7 mouse cellular contexts compared by ENCODE assay signal in genomic region chr14:25927562-25927881, GRCm38 (mm10). TPM values are rescaled to one million over a fixed set of nuclear protein-coding genes. Genes with fewer than 3 reads are reported as not detected.
DNase-seq lines count a peak whose midpoint lies in the region; ATAC-seq and TF ChIP-seq lines count a peak whose summit lies in the region.
"Not testable (repeated sequence)": the region's sequence is repeated elsewhere in the genome, so short reads cannot be mapped to it uniquely, and the experiment has no call there.

Gene Tmem254a (minus strand): TSS chr14:25927672.

- ATAC-seq in embryonic facial prominence, embryonic 14.5 days (ENCODE audit: low read depth) = peak; percentile 94
- ATAC-seq in forebrain, postnatal 0 days = peak; percentile 88
- peak; percentile 90 for ATAC-seq in hindbrain, postnatal 0 days
- peak; percentile 85; the same call in 1 of the 2 replicates for ATAC-seq in kidney, postnatal 0 days (replicated peaks; ENCODE audit: low FRiP score, low read depth)
- peak; percentile 89 for ATAC-seq in liver, embryonic 14.5 days (ENCODE audit: insufficient read depth)
- ATAC-seq in midbrain, embryonic 11.5 days (ENCODE audit: low FRiP score) = peak; percentile 62; the same call in 1 of the 2 replicates
- peak; percentile 91 for ATAC-seq in neural tube, embryonic 14.5 days (ENCODE audit: low read depth)

- not testable (repeated sequence) for H3K9me3 ChIP-seq in embryonic facial prominence, embryonic 14.5 days (ENCODE audit: control insufficient read depth, low read length); forebrain, postnatal 0 days (ENCODE audit: low read length); hindbrain, postnatal 0 days (ENCODE audit: low read length); kidney, postnatal 0 days (replicated peaks; ENCODE audit: low read length); liver, embryonic 14.5 days (ENCODE audit: control insufficient read depth, low read length); midbrain, embryonic 11.5 days (ENCODE audit: control insufficient read depth, low read length); neural tube, embryonic 14.5 days (ENCODE audit: control insufficient read depth, low read length)

- DNase-seq in embryonic facial prominence, embryonic 14.5 days (ENCODE audit: low spot score); forebrain, postnatal 0 days; hindbrain, postnatal 0 days (ENCODE audit: low spot score); kidney, postnatal 0 days (ENCODE audit: low spot score); liver, embryonic 14.5 days (ENCODE audit: low read depth in 3 of 3, low spot score in 3 of 3); midbrain, embryonic 11.5 days (ENCODE audit: low spot score, missing footprints): not testable (repeated sequence)

- not testable (repeated sequence) for H3K4me1 ChIP-seq in embryonic facial prominence, embryonic 14.5 days (ENCODE audit: control insufficient read depth, insufficient read depth, low read length); forebrain, postnatal 0 days (ENCODE audit: insufficient read depth); hindbrain, postnatal 0 days (ENCODE audit: insufficient read depth, low read length); kidney, postnatal 0 days (replicated peaks; ENCODE audit: insufficient read depth, low read length); liver, embryonic 14.5 days (replicated peaks; ENCODE audit: control insufficient read depth in 2 of 2, insufficient read depth in 2 of 2, low read length in 1 of 2); midbrain, embryonic 11.5 days (ENCODE audit: control insufficient read depth, insufficient read depth, low read length); neural tube, embryonic 14.5 days (ENCODE audit: control insufficient read depth, insufficient read depth, low read length)

- H3K27me3 ChIP-seq in embryonic facial prominence, embryonic 14.5 days (replicated peaks; ENCODE audit: control insufficient read depth, insufficient read depth, low read length); forebrain, postnatal 0 days (ENCODE audit: insufficient read depth, low read length); hindbrain, postnatal 0 days (ENCODE audit: insufficient read depth, low read length); kidney, postnatal 0 days (ENCODE audit: insufficient read depth, low read length); liver, embryonic 14.5 days (ENCODE audit: control insufficient read depth, insufficient read depth, low read length); midbrain, embryonic 11.5 days (ENCODE audit: control insufficient read depth, insufficient read depth, low read length); neural tube, embryonic 14.5 days (ENCODE audit: control insufficient read depth, insufficient read depth, low read length): not testable (repeated sequence)

- WGBS in embryonic facial prominence, embryonic 14.5 days = no CpG with 5 or more reads among the region's 10 CpGs
- WGBS in forebrain, postnatal 0 days = no CpG with 5 or more reads among the region's 10 CpGs
- no CpG with 5 or more reads among the region's 10 CpGs for WGBS in hindbrain, postnatal 0 days
- no CpG with 5 or more reads among the region's 10 CpGs for WGBS in kidney, postnatal 0 days
- WGBS in liver, embryonic 14.5 days (ENCODE audit: insufficient replicate concordance) = no CpG with 5 or more reads among the region's 10 CpGs
- no CpG with 5 or more reads among the region's 10 CpGs for WGBS in midbrain, embryonic 11.5 days
- no CpG with 5 or more reads among the region's 10 CpGs for WGBS in neural tube, embryonic 14.5 days

- not testable (repeated sequence) for H3K4me2 ChIP-seq in embryonic facial prominence, embryonic 14.5 days (ENCODE audit: low read depth, low read length); forebrain, postnatal 0 days (ENCODE audit: low read depth); hindbrain, postnatal 0 days (ENCODE audit: low read depth, low read length); kidney, postnatal 0 days (ENCODE audit: low read length); liver, embryonic 14.5 days (ENCODE audit: low read depth); midbrain, embryonic 11.5 days; neural tube, embryonic 14.5 days (ENCODE audit: low read depth, low read length)

- not testable (repeated sequence) for H3K27ac ChIP-seq in embryonic facial prominence, embryonic 14.5 days (replicated peaks; ENCODE audit: low read depth, low read length); forebrain, postnatal 0 days (ENCODE audit: low read depth, low read length); hindbrain, postnatal 0 days; kidney, postnatal 0 days; liver, embryonic 14.5 days; midbrain, embryonic 11.5 days (ENCODE audit: low read depth, low read length); neural tube, embryonic 14.5 days (ENCODE audit: low read depth, low read length)

- not testable (repeated sequence) for TF ChIP-seq EP300 in liver, embryonic 14.5 days (IDR thresholded peaks at IDR 0.05; ENCODE audit: low read depth)

- not testable (repeated sequence) for TF ChIP-seq CTCF in forebrain, postnatal 0 days (IDR thresholded peaks at IDR 0.05; ENCODE audit: low read depth); hindbrain, postnatal 0 days (IDR thresholded peaks at IDR 0.05; ENCODE audit: low read depth); kidney, postnatal 0 days (IDR thresholded peaks at IDR 0.05; ENCODE audit: low read depth); liver, embryonic 14.5 days (IDR thresholded peaks at IDR 0.05; ENCODE audit: low read depth)

- not testable (repeated sequence) for H3K36me3 ChIP-seq in embryonic facial prominence, embryonic 14.5 days (ENCODE audit: control insufficient read depth, insufficient read depth, low read length); forebrain, postnatal 0 days (ENCODE audit: insufficient read depth); hindbrain, postnatal 0 days (ENCODE audit: insufficient read depth, low read length); kidney, postnatal 0 days (ENCODE audit: insufficient read depth, low read length); liver, embryonic 14.5 days (replicated peaks; ENCODE audit: control insufficient read depth, insufficient read depth, low read depth); midbrain, embryonic 11.5 days (ENCODE audit: control insufficient read depth, insufficient read depth, low read length); neural tube, embryonic 14.5 days (ENCODE audit: control insufficient read depth, insufficient read depth, low read length)

- H3K9ac ChIP-seq in embryonic facial prominence, embryonic 14.5 days (ENCODE audit: low read depth, low read length); forebrain, postnatal 0 days; hindbrain, postnatal 0 days (replicated peaks; ENCODE audit: low read length); kidney, postnatal 0 days (ENCODE audit: low read depth, low read length); liver, embryonic 14.5 days (replicated peaks); midbrain, embryonic 11.5 days (ENCODE audit: low read length); neural tube, embryonic 14.5 days (replicated peaks; ENCODE audit: low read depth, low read length): not testable (repeated sequence)

- not testable (repeated sequence) for H3K4me3 ChIP-seq in embryonic facial prominence, embryonic 14.5 days (ENCODE audit: low read depth, low read length); forebrain, postnatal 0 days (ENCODE audit: low read depth, low read length); hindbrain, postnatal 0 days (ENCODE audit: low read length); kidney, postnatal 0 days (replicated peaks; ENCODE audit: low read depth, low read length); liver, embryonic 14.5 days (ENCODE audit: insufficient read depth in 1 of 2, low read depth in 2 of 2, low read length in 2 of 2); midbrain, embryonic 11.5 days (ENCODE audit: low read depth, low read length); neural tube, embryonic 14.5 days (ENCODE audit: low read depth, low read length)

RNA-seq across cellular contexts. Expression of gene Tmem254a, which starts in this region (rescaled TPM):
- polyA plus RNA-seq in embryonic facial prominence, embryonic 14.5 days (2014; fragmentation: Nextera tagmentation; extraction: Ambion mirVana) = 2.6 and 5.5 TPM in 2 replicates
- 8.0 and 10.1 TPM in 2 replicates for total RNA-seq in forebrain, postnatal 0 days (2014; rRNA removed)
- polyA plus RNA-seq in forebrain, postnatal 0 days (2015; fragmentation: Nextera tagmentation; extraction: Ambion mirVana) = 4.5 and 5.7 TPM in 2 replicates
- total RNA-seq in hindbrain, postnatal 0 days (2014; rRNA removed) = 8.3 and 8.6 TPM in 2 replicates
- polyA plus RNA-seq in hindbrain, postnatal 0 days (2015; fragmentation: Nextera tagmentation; extraction: Ambion mirVana) = 5.0 and 9.1 TPM in 2 replicates
- polyA plus RNA-seq in kidney, postnatal 0 days (2015; fragmentation: Nextera tagmentation; extraction: Ambion mirVana) = 4.0 and 5.4 TPM in 2 replicates
- 1.5 and 1.6 TPM in 2 replicates for polyA plus RNA-seq in liver, embryonic 14.5 days (2012; rRNA removed)
- 0.80 and 1.8 TPM in 2 replicates for polyA plus RNA-seq in liver, embryonic 14.5 days (2014; fragmentation: Nextera tagmentation; extraction: Ambion mirVana)
- 1.5 and 4.0 TPM in 2 replicates for polyA plus RNA-seq in midbrain, embryonic 11.5 days (2014; fragmentation: Nextera tagmentation; extraction: Ambion mirVana)
- polyA plus RNA-seq in neural tube, embryonic 14.5 days (2014; fragmentation: Nextera tagmentation; extraction: Ambion mirVana) = 4.8 and 9.1 TPM in 2 replicates
